Mouse (Mus musculus): ENCODE data around the gene Gm960.

Gm960 gene

DNA sequence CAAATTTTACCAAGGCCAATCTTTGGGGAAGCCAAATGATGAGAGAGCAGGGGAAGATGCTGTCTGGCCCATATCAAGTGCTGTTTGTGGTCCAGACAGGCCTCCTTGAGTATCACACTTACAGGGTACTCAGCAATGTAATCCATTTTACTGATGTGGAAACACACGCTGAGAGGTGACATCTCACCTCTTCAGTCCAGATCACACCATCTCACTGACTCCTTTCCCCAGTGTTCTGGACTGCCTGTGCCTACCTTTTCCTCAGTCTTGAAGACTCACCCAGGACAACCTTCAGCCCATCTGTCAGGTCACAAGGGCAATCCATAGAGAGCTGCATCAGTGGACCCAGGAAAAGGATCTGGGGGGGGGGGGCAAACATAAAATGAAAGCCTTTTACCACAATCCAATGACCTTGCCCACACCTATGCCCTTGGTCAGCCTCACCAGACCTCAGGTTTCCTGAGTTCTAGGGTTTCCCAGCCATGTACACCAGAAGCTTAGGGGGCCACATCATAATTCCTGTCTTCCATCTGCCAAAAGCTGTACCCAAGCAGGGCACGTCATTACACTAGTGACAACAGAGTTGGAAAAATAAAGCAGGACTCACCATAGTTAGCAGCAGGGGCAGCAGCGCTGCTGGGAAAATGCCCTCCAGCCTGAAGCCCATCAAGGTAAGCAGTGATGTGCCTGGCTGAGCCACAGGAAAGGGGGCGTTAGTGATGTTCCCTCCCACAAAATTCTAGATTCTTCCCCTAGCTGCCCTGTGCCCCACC lies 73.9 kb downstream of the Gm960 start:
- DNase-seq (ENCODE audit: low read depth, low spot score), result no peak

GRCm38 (mm10) chr19:4624006-4624405 lies 74.5 kb downstream of the Gm960 start:
- DNase-seq (ENCODE audit: low read depth, low spot score), result no peak

- DNase-seq (ENCODE audit: low read depth, low spot score), result no peak
Observed at GRCm38 (mm10) chr19:4623419-4623818, 75.0 kb downstream of the Gm960 start.

DNA sequence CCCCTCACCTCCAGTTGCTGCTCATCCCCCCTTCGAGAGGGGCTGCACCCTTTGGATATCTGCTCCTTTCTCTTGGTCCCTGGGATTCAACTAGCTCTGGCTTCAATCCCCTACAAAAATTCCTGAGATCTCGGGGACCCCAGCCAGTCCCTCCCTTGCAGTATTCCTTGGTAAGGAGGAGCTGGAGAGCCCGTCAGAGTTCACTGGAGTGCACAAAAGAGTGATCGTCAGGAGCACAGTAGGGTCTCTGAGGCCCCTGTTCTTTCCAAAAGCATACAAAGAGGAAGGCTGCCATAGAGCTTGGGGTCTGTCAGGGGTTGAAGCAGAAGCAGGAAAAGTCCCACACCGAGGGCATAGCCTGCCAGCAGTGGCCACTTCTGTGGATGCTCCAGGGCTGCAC lies 75.7 kb downstream of the Gm960 start:
- no peak for DNase-seq (ENCODE audit: low read depth, low spot score)

DNA sequence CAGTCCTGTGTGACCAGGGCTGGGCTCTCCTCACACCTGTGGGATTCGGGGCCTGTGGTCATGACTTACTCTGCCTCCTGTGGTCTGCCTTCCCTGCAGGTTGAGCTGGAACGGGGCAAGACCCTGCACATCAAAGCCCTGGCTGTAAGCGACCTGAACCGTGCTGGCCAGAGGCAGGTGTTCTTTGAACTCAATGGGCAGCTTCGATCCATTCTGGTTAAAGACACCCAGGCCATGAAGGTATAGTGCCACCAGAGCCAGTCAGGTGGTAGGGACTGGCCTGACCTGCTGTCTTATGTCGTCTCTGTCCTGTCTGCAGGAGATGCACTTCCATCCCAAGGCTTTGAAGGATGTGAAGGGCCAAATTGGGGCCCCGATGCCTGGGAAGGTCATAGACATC lies 77.7 kb downstream of the Gm960 start:
- DNase-seq (ENCODE audit: low read depth, low spot score), result no peak

DNA sequence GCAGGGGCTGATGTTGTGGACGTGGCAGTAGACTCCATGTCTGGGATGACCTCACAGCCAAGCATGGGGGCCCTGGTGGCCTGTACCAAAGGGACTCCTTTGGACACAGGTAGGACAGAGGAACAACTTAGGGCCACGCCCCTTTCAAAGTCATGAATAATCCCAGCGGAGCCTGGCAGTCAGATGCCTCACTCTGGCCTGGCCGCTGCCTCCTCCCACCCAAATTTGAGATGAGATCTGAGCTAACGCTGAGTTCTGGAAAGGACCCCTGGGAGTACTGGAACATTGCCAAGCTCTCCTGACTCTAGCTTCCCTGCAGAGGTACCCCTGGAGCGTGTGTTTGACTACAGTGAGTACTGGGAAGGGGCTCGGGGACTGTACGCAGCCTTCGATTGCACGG lies 79.0 kb downstream of the Gm960 start:
- DNase-seq (ENCODE audit: low read depth, low spot score), result no peak

DNA sequence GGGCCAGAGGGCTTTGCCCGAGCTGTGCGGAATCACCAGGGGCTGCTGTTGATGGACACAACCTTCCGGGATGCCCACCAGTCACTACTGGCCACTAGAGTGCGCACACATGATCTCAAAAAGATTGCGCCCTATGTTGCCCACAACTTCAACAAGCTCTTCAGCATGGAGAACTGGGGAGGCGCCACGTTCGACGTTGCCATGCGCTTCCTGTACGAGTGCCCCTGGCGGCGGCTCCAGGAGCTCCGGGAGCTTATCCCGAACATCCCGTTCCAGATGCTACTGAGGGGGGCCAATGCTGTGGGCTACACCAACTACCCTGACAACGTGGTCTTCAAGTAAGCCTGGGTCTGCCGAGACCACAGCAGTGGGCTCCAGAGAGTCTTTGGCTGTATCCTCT lies 80.3 kb downstream of the Gm960 start:
- DNase-seq (ENCODE audit: low read depth, low spot score), result no peak

DNA sequence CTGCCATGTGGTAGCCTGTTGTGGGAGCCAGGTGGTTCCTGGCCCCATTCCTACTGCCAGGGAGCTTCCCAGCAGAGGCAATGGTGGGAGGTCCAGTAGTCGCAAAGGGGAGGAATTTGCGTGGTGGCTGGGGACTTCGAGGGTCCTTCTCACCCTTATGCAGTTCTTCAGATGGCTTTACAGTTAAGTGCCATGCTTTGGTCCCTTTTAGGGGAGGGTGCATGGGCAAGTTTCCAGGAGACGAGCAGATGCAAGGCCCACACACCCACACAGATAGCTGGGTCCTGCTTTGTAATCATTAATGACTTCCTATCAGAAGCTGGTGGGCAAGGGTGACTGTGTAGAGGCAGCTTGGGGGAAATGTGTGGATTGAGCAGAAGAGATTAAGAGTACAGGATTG lies 81.9 kb downstream of the Gm960 start:
- DNase-seq (ENCODE audit: low read depth, low spot score), result no peak

DNA sequence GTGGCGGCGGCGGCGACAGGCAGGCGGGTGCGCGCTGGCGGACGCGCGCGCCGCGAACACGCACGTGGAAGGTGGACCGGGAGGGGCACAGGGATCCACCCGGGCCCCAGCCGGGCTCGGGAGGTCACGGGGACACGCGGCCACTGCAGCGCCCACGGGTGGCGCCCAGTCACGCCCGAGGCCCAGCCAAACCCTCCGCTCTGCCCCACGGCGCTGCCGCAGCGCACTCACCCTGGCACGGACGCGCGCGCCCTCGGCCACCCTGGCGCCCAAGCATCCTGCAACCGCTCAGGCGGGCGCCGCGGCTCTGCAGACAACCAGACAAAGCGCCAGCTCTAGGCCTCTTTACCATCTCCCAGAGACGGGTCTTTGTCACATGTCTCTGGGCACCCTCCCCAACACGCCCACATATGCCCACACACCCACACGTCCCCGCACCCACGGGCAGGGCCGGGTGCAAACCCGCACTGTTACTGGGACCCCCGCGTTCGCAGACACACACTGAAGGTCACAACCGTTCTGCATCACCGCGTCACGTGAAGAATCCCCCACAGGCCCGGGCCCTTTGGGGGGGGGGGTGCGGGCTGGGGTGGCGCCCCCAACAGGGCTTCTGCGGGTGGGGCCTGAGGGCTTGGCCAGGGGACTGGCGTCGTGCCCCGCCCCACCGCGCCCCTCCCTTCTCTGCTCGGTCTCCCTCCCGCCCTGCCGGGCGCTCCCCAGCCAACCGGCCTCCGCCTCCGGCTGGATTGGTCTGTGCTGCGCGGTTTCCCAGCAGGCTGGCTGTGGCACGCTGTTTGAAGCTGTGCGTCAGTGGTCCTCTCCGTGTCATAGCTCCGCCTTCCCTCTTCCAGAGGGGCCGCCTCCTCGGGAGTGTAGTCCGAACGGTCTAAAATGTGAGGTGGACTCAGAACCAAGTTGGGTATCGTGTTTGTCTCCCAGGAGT lies 83.0 kb downstream of the Gm960 start, which contains the start of gene Lrfn4:
TSS of gene Lrfn4 (minus strand) at position 517 of the 943 bp plus-strand sequence.
- DNase-seq (ENCODE audit: low read depth, low spot score), result peak; percentile 63

DNA sequence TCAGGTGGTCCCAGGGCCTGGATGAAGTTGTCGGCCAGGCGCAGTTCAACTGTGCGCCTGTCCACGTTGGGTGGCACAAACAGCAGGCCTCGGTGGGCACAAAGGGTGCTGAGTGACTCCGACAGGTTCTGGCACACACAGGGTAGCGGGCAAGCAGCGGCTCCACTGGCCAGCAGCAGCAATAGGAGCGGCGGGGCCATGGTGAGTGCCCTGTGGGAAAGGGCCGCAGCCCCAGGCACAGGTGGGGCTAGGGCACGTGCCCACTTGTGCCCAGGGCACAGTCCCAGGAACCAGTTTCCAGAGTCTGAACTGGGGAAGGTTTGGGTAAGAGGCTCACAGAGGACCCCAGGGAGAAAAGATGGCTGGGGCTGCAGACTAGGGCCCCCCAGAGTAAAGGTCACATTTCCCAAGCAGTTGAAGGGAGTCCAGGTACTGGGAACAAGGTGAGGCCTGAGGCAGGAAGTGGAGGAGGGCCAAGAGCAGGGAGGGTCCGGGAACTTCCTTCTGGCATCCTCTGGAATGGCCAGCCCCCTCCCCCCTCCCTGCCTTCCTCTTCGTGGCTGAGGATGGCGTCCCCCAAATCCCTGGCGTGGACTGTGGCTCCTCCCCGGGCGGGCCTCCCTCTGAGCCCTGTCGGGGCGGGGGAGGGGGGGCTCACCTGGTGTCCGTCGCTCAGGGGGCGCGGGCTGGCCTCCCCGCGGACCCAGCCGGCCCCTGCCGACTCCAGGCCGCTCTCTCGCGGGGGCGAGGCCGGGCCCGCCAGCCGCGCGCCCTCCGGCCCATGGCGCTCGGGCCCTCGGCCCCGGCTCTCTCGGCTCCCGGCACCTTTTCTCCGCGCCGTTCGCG lies 83.9 kb downstream of the Gm960 start:
- no peak for DNase-seq (ENCODE audit: low read depth, low spot score)

DNA sequence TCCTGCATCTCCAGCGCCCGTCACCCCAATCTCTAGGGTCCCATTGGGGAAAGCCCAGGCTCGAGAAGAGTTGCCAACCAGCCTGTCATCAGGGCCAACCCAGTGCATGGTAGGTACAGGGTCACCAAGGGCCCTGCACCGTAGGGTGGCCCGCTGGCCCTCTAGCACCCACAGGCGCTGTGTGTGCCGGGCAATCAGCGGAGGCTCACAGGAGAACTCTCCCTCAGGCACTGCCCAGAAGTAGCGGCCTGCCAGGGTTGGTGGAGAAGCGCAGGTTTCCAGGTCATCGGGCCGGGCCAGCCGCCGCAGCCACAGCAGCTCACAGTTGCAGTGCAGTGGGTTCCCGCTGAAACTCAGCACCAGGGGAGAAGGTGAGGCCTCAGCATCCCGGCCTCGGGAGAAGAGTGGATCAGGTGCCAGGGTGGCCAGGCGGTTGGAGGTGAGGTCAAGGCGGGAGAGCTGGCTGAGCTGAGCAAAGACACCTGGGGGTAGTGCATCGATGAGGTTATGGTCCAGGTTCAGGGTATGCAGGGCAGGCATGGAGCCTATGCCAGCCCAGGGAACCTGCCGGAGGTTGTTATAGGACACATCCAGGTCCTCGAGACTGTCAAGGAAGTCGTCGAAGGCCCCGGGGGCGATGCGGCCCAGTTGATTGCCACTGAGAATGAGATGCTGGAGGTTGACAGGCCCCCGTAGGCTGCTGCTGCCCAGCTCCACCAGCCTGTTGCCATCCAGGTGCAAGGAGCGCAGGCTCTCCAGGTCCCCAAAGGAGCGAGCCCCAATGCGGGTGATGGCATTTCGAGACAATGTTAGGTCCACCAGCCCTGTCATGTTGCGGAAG lies 84.8 kb downstream of the Gm960 start:
- no peak for DNase-seq (ENCODE audit: low read depth, low spot score)

DNA sequence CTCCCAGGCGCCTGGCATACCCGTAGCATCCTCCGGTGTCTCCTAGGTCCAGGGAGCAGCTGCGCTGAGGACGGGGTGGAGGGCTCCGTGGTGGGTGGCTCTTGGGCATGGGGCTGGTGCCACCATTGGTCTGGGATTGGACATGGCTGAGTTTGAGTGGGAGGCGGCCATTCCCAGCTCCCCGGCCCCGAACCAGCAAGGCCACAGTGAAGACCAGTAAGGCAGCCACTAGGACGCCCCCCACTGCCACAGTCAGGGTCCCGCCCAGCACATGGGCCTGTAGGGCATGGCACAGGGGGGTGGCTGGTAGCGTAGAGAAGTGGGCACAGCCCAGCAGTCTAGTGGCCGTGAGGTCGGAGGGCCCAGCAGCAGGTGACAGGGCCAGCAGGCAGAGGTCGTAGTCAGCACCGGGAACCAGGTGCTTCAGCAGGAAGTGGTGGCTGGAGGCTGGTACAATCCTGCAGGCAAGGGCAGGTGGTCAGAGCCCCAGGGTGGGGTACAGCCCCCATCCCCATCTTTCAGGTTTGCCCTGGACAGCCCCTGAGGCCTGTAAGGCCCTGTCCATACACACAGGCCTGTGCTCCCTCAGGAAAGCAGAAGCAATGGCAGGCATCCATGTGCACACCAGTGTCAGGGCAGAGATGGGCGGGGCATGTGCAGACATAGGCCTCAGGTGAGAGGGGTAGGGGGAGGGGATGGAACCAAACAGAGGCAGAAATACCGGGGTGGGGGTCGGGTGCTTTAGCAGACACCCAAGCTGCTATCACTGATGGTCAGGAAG lies 86.1 kb downstream of the Gm960 start:
- DNase-seq (ENCODE audit: low read depth, low spot score), result no peak

- no peak for DNase-seq (ENCODE audit: low read depth, low spot score)
Observed at GRCm38 (mm10) chr19:4610109-4610508, 88.4 kb downstream of the Gm960 start.

- DNase-seq (ENCODE audit: low read depth, low spot score), result no peak
Observed at GRCm38 (mm10) chr19:4608511-4608910, 90.0 kb downstream of the Gm960 start.

DNA sequence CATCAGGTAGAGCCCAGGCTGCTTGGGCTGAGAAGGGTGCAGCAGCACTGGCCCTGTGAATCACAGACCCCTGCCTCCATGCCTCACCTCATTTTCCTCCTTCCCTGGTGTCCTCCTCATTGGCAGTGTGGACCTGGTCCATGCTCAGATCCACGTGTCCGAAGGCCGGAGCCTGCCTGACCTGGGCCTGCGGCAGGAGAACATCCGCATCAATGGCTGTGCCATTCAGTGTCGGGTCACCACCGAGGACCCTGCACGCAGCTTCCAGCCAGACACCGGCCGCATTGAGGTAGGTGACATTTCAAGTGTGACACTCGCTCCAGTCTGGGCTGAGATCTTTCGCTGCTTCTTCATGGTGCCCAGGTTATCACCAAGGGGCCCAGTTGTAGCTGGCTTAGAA lies 91.1 kb downstream of the Gm960 start:
- DNase-seq (ENCODE audit: low read depth, low spot score), result no peak

GRCm38 (mm10) chr19:4605654-4606053 lies 92.8 kb downstream of the Gm960 start:
- DNase-seq (ENCODE audit: low read depth, low spot score), result no peak

GRCm38 (mm10) chr19:4603801-4604723 lies 94.4 kb downstream of the Gm960 start:
- peak; percentile 49 for DNase-seq (ENCODE audit: low read depth, low spot score)

GRCm38 (mm10) chr19:4602459-4602858 lies 96.0 kb downstream of the Gm960 start:
- DNase-seq (ENCODE audit: low read depth, low spot score), result no peak

- no peak for DNase-seq (ENCODE audit: low read depth, low spot score)
Observed at GRCm38 (mm10) chr19:4596071-4596470, 102.4 kb downstream of the Gm960 start.
